Mouse (Mus musculus): ENCODE results near the gene Sult5a1.

DNA sequence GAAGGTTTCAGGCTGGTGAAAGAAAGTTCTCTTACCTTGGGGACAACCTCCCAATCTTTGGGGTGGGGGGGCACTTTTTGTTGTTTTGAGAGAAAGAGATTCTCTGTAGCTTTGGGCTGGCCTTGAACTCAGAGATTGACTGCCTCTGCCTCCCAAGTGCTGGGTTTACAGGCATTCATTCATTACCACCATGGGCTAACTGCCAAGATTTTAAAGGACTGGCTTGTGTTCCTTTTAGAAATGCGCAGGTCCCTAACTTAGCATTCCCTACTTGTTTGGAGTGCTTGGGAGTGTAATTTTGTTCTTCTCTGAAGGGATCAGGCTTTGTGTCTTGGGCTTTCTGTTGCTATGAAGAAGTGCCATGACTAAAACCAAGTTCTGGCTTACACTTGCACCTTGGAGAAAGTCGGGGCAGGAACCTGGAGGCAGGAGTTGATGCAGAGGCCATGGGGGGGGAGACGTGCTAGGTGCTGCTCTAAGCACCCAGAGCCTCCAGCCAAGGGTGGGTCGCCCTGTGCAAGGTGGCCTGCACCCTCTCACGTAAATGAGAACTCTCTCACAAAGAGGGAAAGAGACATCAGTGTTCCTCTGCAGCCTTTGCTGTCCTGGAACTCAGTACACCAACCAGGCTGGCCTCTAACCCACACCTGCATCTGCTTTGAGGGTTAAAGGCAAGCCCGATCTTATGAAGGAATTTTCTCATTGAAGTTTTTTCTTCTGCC lies 53.9 kb downstream of the Sult5a1 start:
- TF ChIP-seq POLR2A (IDR thresholded peaks at IDR 0.05; ENCODE audit: borderline replicate concordance, extremely low read depth, insufficient read depth, insufficient read length, poor library complexity, severe bottlenecking) (no peak), CTCF (IDR thresholded peaks at IDR 0.05; ENCODE audit: borderline replicate concordance, extremely low read depth, insufficient read depth, insufficient read length) (no peak)

Measured in brain, embryonic 14.5 days (tissue).